Mouse (Mus musculus): ENCODE data around the gene Mpo. TPM values are rescaled to one million over a fixed set of nuclear protein-coding genes. Genes with fewer than 3 reads are reported as not detected.

Mpo gene
- polyA plus RNA-seq (2015; fragmentation: Nextera tagmentation; extraction: Ambion mirVana), result 0.64 and 3.4 TPM in 2 replicates

- 52% methylated on average over 3 of the region's 3 CpGs for WGBS
- Histone ChIP-seq H3K4me2 (ENCODE audit: low read depth, low read length) (no peak within 1 kb of the TSS), H3K4me1 (replicated peaks; ENCODE audit: control insufficient read depth, insufficient read depth, low read length) (no peaks in the 10 kb centered on the region), H3K27ac (ENCODE audit: low read length) (no peak within 1 kb of the TSS), H3K36me3 (ENCODE audit: control insufficient read depth, insufficient read depth, low read length) (no peaks in the 10 kb centered on the region), H3K9me3 (ENCODE audit: control insufficient read depth, low read length) (no peaks in the 10 kb centered on the region), H3K4me3 (ENCODE audit: low read length) (no peak within 1 kb of the TSS), H3K27me3 (ENCODE audit: control insufficient read depth, insufficient read depth, low read depth, low read length) (no peaks in the 10 kb centered on the region; the same call in 1 of the 2 replicates), H3K9ac (ENCODE audit: low read length) (no peak within 1 kb of the TSS)
- ATAC-seq (ENCODE audit: low read depth), result no peak
These were observed at the start of gene Mpo for GRCm38 (mm10) chr11:87793460-87793859. Gene Mpo, plus strand, starts transcription at chr11:87793581.

- H3K4me2 ChIP-seq (ENCODE audit: low read depth, low read length), result no peak overlapping the region
- no peaks in the 10 kb centered on the region for H3K27me3 ChIP-seq (ENCODE audit: control insufficient read depth, insufficient read depth, low read depth, low read length)
- H3K9ac ChIP-seq (ENCODE audit: low read length), result no peak overlapping the region
- no peak overlapping the region for H3K27ac ChIP-seq (ENCODE audit: low read length)
- no peak for ATAC-seq (ENCODE audit: low read depth)
- H3K36me3 ChIP-seq (ENCODE audit: control insufficient read depth, insufficient read depth, low read length), result peaks cover 19% of the 10 kb centered on the region
- H3K4me3 ChIP-seq (ENCODE audit: low read length), result no peak overlapping the region
- 87% methylated on average over 3 of the region's 3 CpGs for WGBS
- no peaks in the 10 kb centered on the region for H3K4me1 ChIP-seq (replicated peaks; ENCODE audit: control insufficient read depth, insufficient read depth, low read length)
- no peaks in the 10 kb centered on the region for H3K9me3 ChIP-seq (ENCODE audit: control insufficient read depth, low read length)
These were observed 49.7 kb upstream of the Mpo start for GRCm38 (mm10) chr11:87743691-87744090.

DNA sequence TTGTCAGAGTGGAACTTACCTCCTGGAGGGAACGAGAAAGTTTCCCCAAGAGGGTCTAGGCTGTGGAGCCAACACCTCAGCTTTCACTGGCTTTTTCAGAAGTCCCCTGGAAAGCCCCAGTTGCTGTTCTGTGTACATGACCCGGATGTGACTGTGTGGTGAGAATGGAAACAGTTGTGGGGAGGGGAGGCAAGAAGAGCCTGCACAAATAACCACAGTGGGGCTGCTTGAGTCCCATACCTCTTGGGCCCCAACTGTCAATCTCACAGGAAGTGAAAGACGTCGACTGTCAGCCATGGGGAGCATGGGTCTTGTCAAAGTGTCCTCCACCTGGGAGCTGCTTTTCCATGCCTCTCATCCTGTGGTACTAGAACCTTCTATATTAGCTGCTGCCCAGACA, 48.4 kb upstream of the Mpo start:
- no peaks in the 10 kb centered on the region for H3K4me1 ChIP-seq (replicated peaks; ENCODE audit: control insufficient read depth, insufficient read depth, low read length)
- no peak overlapping the region for H3K27ac ChIP-seq (ENCODE audit: low read length)
- no peak overlapping the region for H3K4me3 ChIP-seq (ENCODE audit: low read length)
- WGBS, result 67% methylated on average over 4 of the region's 4 CpGs
- H3K9ac ChIP-seq (ENCODE audit: low read length), result no peak overlapping the region
- peaks cover 15% of the 10 kb centered on the region for H3K36me3 ChIP-seq (ENCODE audit: control insufficient read depth, insufficient read depth, low read length)
- no peaks in the 10 kb centered on the region for H3K9me3 ChIP-seq (ENCODE audit: control insufficient read depth, low read length)
- H3K27me3 ChIP-seq (ENCODE audit: control insufficient read depth, insufficient read depth, low read depth, low read length), result no peaks in the 10 kb centered on the region
- ATAC-seq (ENCODE audit: low read depth), result no peak
- no peak overlapping the region for H3K4me2 ChIP-seq (ENCODE audit: low read depth, low read length)

- H3K27me3 ChIP-seq (ENCODE audit: control insufficient read depth, insufficient read depth, low read depth, low read length), result no peaks in the 10 kb centered on the region
- 75% methylated on average over 9 of the region's 9 CpGs for WGBS
- no peak overlapping the region for H3K9ac ChIP-seq (ENCODE audit: low read length)
- H3K9me3 ChIP-seq (ENCODE audit: control insufficient read depth, low read length), result no peaks in the 10 kb centered on the region
- peaks cover 9% of the 10 kb centered on the region for H3K36me3 ChIP-seq (ENCODE audit: control insufficient read depth, insufficient read depth, low read length)
- no peak for ATAC-seq (ENCODE audit: low read depth)
- H3K4me1 ChIP-seq (replicated peaks; ENCODE audit: control insufficient read depth, insufficient read depth, low read length), result no peaks in the 10 kb centered on the region
- no peak overlapping the region for H3K4me2 ChIP-seq (ENCODE audit: low read depth, low read length)
- H3K4me3 ChIP-seq (ENCODE audit: low read length), result no peak overlapping the region
- H3K27ac ChIP-seq (ENCODE audit: low read length), result no peak overlapping the region
These were observed 47.5 kb upstream of the Mpo start for GRCm38 (mm10) chr11:87745632-87746555.

DNA sequence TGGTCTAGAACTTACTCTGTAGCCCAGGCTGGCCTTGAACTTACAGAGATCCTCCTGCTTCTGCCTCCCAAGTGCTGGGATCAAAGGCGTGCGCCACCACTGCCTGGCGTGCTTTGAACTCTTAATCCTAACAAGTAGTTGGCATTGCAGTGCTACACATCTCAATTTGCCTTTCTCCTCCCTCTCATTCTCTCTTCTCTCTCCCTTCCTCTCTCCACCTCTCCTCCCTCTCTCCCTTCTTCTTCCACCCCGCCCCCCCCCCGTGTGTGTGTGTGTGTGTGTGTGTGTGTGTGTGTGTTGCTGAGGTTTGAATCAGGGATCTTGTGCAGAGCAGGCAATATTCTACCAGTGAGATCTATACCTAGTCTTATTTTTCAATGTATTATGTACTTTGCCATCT, 46.1 kb upstream of the Mpo start:
- Histone ChIP-seq H3K9ac (ENCODE audit: low read length) (no peak overlapping the region), H3K27ac (ENCODE audit: low read length) (no peak overlapping the region), H3K36me3 (ENCODE audit: control insufficient read depth, insufficient read depth, low read length) (peaks cover 9% of the 10 kb centered on the region), H3K9me3 (ENCODE audit: control insufficient read depth, low read length) (no peaks in the 10 kb centered on the region), H3K4me2 (ENCODE audit: low read depth, low read length) (no peak overlapping the region), H3K4me3 (ENCODE audit: low read length) (no peak overlapping the region), H3K27me3 (ENCODE audit: control insufficient read depth, insufficient read depth, low read depth, low read length) (no peaks in the 10 kb centered on the region), H3K4me1 (replicated peaks; ENCODE audit: control insufficient read depth, insufficient read depth, low read length) (no peaks in the 10 kb centered on the region)
- WGBS, result 94% methylated on average over 5 of the region's 5 CpGs
- no peak for ATAC-seq (ENCODE audit: low read depth)

DNA sequence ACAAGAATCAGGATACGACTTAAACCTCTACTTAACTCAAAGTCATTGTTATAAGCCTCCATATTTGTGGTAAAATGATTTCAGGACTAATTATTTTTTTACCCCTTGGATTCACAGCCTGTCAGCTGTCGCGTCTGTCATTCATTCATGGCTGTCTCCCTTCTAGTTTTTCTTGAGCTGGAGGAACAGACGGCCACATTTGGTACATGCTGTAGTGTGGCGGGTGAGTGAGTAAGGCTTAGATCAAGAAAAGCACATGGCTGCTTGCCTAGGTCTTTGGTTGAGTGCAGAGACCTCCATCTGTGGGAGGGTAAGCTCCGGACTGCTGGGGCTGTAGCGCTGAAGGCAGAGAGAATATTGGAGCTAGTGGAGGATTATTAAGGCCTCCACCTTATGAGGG, 45.7 kb upstream of the Mpo start:
- H3K4me2 ChIP-seq (ENCODE audit: low read depth, low read length), result no peak overlapping the region
- ATAC-seq (ENCODE audit: low read depth), result no peak
- no peak overlapping the region for H3K9ac ChIP-seq (ENCODE audit: low read length)
- WGBS, result 92% methylated on average over 7 of the region's 7 CpGs
- no peaks in the 10 kb centered on the region for H3K27me3 ChIP-seq (ENCODE audit: control insufficient read depth, insufficient read depth, low read depth, low read length)
- peaks cover 8% of the 10 kb centered on the region for H3K36me3 ChIP-seq (ENCODE audit: control insufficient read depth, insufficient read depth, low read length)
- no peaks in the 10 kb centered on the region for H3K9me3 ChIP-seq (ENCODE audit: control insufficient read depth, low read length)
- H3K27ac ChIP-seq (ENCODE audit: low read length), result no peak overlapping the region
- no peaks in the 10 kb centered on the region for H3K4me1 ChIP-seq (replicated peaks; ENCODE audit: control insufficient read depth, insufficient read depth, low read length)
- no peak overlapping the region for H3K4me3 ChIP-seq (ENCODE audit: low read length)

GRCm38 (mm10) chr11:87748132-87749119, 45.0 kb upstream of the Mpo start:
- ATAC-seq (ENCODE audit: low read depth), result 0 out of 2 replicates have a peak, but pooled peaks have one; percentile 47
- no peaks in the 10 kb centered on the region for H3K9me3 ChIP-seq (ENCODE audit: control insufficient read depth, low read length)
- no peaks in the 10 kb centered on the region for H3K4me1 ChIP-seq (replicated peaks; ENCODE audit: control insufficient read depth, insufficient read depth, low read length)
- peak overlapping the region; percentile 43; the same call in 1 of the 2 replicates for H3K27ac ChIP-seq (ENCODE audit: low read length)
- H3K36me3 ChIP-seq (ENCODE audit: control insufficient read depth, insufficient read depth, low read length), result peaks cover 4% of the 10 kb centered on the region
- H3K4me3 ChIP-seq (ENCODE audit: low read length), result no peak overlapping the region
- H3K4me2 ChIP-seq (ENCODE audit: low read depth, low read length), result peak overlapping the region; percentile 9
- no peaks in the 10 kb centered on the region for H3K27me3 ChIP-seq (ENCODE audit: control insufficient read depth, insufficient read depth, low read depth, low read length)
- WGBS, result 30% methylated on average over 19 of the region's 19 CpGs
- H3K9ac ChIP-seq (ENCODE audit: low read length), result no peak overlapping the region

DNA sequence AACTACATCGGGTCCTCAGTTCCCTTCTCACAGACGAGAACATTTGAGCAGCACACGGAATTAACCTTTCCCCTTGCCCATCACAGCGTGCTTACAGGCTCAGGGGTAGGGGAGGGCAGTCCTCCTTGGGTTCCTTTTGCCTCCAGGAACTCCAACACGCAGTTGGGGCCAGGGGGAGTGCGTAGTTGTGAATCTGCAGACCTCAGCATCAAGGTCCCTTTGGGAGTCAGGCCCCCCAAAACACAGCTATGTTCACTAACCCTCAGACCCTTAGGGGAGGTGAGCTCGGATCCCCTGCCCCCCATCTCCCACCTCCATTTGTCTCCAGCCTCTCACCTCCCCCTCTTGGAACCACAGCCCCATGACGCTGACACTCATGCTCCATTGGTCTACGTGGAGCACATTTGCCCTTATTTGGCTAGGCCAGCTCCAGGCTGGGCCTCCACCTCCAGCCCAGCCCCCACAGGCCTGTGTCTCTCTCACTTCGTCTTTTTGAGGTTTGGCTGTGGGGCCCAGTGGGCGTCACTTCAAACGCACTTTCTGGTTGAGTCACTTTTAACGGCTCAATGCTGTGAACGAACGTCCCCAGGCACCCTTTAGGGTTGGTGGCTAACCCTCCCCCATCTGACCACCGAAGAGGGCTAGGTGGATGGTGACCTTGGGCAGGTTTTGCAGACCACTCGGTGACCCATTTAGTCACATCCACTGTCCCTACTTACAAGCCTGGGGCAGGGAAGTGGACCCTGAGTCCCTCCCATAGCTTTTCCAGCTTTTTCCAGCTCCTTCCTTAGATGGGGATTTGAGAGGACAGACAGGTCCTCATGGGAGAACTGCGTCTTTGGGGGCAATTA, 44.0 kb upstream of the Mpo start:
- Histone ChIP-seq H3K4me2 (ENCODE audit: low read depth, low read length) (peak overlapping the region; percentile 9; the same call in 1 of the 2 replicates), H3K9me3 (ENCODE audit: control insufficient read depth, low read length) (no peaks in the 10 kb centered on the region), H3K4me1 (replicated peaks; ENCODE audit: control insufficient read depth, insufficient read depth, low read length) (no peaks in the 10 kb centered on the region), H3K4me3 (ENCODE audit: low read length) (no peak overlapping the region), H3K36me3 (ENCODE audit: control insufficient read depth, insufficient read depth, low read length) (no peaks in the 10 kb centered on the region), H3K27me3 (ENCODE audit: control insufficient read depth, insufficient read depth, low read depth, low read length) (no peaks in the 10 kb centered on the region), H3K9ac (ENCODE audit: low read length) (no peak overlapping the region), H3K27ac (ENCODE audit: low read length) (peak overlapping the region; percentile 43; the same call in 1 of the 2 replicates)
- ATAC-seq (ENCODE audit: low read depth), result peak; percentile 76
- WGBS, result 36% methylated on average over 18 of the region's 18 CpGs

Data from lung, embryonic 16.5 days (tissue).